Mouse (Mus musculus): Measurements from ENCODE around the gene Irx3. TPM values are rescaled to one million over a fixed set of nuclear protein-coding genes. Genes with fewer than 3 reads are reported as not detected.

Irx3 gene
- polyA plus RNA-seq, 1 experiment from 2014 or later, result 0.29 TPM

DNA sequence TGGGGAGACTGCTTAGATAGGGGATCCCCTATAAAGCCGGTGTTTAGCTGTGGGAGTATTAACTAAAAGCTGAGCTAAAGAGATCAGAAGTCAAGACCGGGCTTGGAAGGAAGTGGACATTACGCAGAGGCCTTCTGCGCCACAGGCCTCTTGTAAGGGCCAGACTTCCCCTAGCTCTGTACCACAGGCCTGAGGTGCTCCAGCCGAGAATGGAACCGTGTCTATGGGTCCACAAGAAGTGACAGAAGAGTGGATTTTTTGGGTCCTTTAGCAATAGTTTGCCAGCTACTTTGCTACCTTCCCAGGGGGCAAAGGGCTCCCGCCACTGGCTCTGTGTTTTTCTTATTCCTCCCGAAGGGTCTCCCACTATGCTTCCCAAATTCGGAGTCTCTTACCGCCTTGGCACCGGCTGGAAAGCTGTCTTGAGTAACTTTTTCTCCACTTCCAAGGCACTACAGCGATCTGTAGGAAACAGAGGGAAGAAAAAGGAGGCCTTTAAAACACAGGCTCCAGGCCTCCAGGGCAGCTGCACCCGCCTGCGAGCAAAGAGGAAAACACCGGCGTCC is 2.8 kb downstream of the Irx3 start:
- 53% methylated on average over 16 of the region's 16 CpGs for WGBS
- peaks cover 86% of the 10 kb centered on the region for H3K27me3 ChIP-seq (replicated peaks; ENCODE audit: control insufficient read depth, insufficient read depth, low read length)
- no peak for TF ChIP-seq CTCF (IDR thresholded peaks at IDR 0.05; ENCODE audit: low read depth)
- no peaks in the 10 kb centered on the region for H3K4me1 ChIP-seq (replicated peaks; ENCODE audit: control insufficient read depth, insufficient read depth, low read length)
- no peak for ATAC-seq
- no peaks in the 10 kb centered on the region for H3K36me3 ChIP-seq (ENCODE audit: control insufficient read depth, insufficient read depth)
- H3K4me2 ChIP-seq (replicated peaks; ENCODE audit: low read depth), result no peak overlapping the region
- H3K4me3 ChIP-seq (ENCODE audit: low read depth, low read length), result no peak overlapping the region
- no peaks in the 10 kb centered on the region for H3K9me3 ChIP-seq (ENCODE audit: control insufficient read depth)
- H3K9ac ChIP-seq (ENCODE audit: low read depth, low read length), result no peak overlapping the region
- H3K27ac ChIP-seq (ENCODE audit: low read depth, low read length), result no peak overlapping the region

- WGBS, result 2% methylated on average over 35 of the region's 35 CpGs
- H3K9me3 ChIP-seq (ENCODE audit: control insufficient read depth), result no peaks in the 10 kb centered on the region
- peaks cover 72% of the 10 kb centered on the region for H3K27me3 ChIP-seq (replicated peaks; ENCODE audit: control insufficient read depth, insufficient read depth, low read length)
- TF ChIP-seq CTCF (IDR thresholded peaks at IDR 0.05; ENCODE audit: low read depth), result peak; percentile 69
- no peak overlapping the region for H3K27ac ChIP-seq (ENCODE audit: low read depth, low read length)
- no peak for ATAC-seq
- no peaks in the 10 kb centered on the region for H3K36me3 ChIP-seq (ENCODE audit: control insufficient read depth, insufficient read depth)
- H3K4me2 ChIP-seq (replicated peaks; ENCODE audit: low read depth), result peak overlapping the region; percentile 65
- peak overlapping the region; percentile 36 for H3K4me3 ChIP-seq (ENCODE audit: low read depth, low read length)
- no peak overlapping the region for H3K9ac ChIP-seq (ENCODE audit: low read depth, low read length)
- H3K4me1 ChIP-seq (replicated peaks; ENCODE audit: control insufficient read depth, insufficient read depth, low read length), result no peaks in the 10 kb centered on the region
Observed at GRCm38 (mm10) chr8:91797626-91798271, 4.1 kb downstream of the Irx3 start.

GRCm38 (mm10) chr8:91793846-91794245 is 8.0 kb downstream of the Irx3 start:
- Histone ChIP-seq H3K27me3 (replicated peaks; ENCODE audit: control insufficient read depth, insufficient read depth, low read length) (peaks cover 33% of the 10 kb centered on the region), H3K36me3 (ENCODE audit: control insufficient read depth, insufficient read depth) (no peaks in the 10 kb centered on the region), H3K9me3 (ENCODE audit: control insufficient read depth) (no peaks in the 10 kb centered on the region), H3K4me2 (replicated peaks; ENCODE audit: low read depth) (no peak overlapping the region), H3K4me3 (ENCODE audit: low read depth, low read length) (no peak overlapping the region), H3K27ac (ENCODE audit: low read depth, low read length) (no peak overlapping the region), H3K9ac (ENCODE audit: low read depth, low read length) (no peak overlapping the region), H3K4me1 (replicated peaks; ENCODE audit: control insufficient read depth, insufficient read depth, low read length) (no peaks in the 10 kb centered on the region)
- WGBS, result 64% methylated on average over 6 of the region's 6 CpGs
- no peak for ATAC-seq
- TF ChIP-seq CTCF (IDR thresholded peaks at IDR 0.05; ENCODE audit: low read depth), result no peak

GRCm38 (mm10) chr8:91787194-91787895 is 14.5 kb downstream of the Irx3 start:
- no peaks in the 10 kb centered on the region for H3K9me3 ChIP-seq (ENCODE audit: control insufficient read depth)
- TF ChIP-seq CTCF (IDR thresholded peaks at IDR 0.05; ENCODE audit: low read depth), result no peak

GRCm38 (mm10) chr8:91782940-91783339 is 18.9 kb downstream of the Irx3 start:
- 70% methylated on average over 5 of the region's 5 CpGs for WGBS
- Histone ChIP-seq H3K4me2 (replicated peaks; ENCODE audit: low read depth) (no peak overlapping the region), H3K27me3 (replicated peaks; ENCODE audit: control insufficient read depth, insufficient read depth, low read length) (no peaks in the 10 kb centered on the region), H3K27ac (ENCODE audit: low read depth, low read length) (no peak overlapping the region), H3K9ac (ENCODE audit: low read depth, low read length) (no peak overlapping the region), H3K4me3 (ENCODE audit: low read depth, low read length) (no peak overlapping the region), H3K4me1 (replicated peaks; ENCODE audit: control insufficient read depth, insufficient read depth, low read length) (no peaks in the 10 kb centered on the region), H3K9me3 (ENCODE audit: control insufficient read depth) (no peaks in the 10 kb centered on the region), H3K36me3 (ENCODE audit: control insufficient read depth, insufficient read depth) (no peaks in the 10 kb centered on the region)
- ATAC-seq, result no peak
- no peak for TF ChIP-seq CTCF (IDR thresholded peaks at IDR 0.05; ENCODE audit: low read depth)

More at GRCm38 (mm10) chr8:91787194-91787895, 14.5 kb downstream of the Irx3 start:
- Histone ChIP-seq H3K4me2 (replicated peaks; ENCODE audit: low read depth) (no peak overlapping the region), H3K36me3 (ENCODE audit: control insufficient read depth, insufficient read depth) (no peaks in the 10 kb centered on the region), H3K27ac (ENCODE audit: low read depth, low read length) (no peak overlapping the region), H3K27me3 (replicated peaks; ENCODE audit: control insufficient read depth, insufficient read depth, low read length) (no peaks in the 10 kb centered on the region), H3K9ac (ENCODE audit: low read depth, low read length) (no peak overlapping the region), H3K4me1 (replicated peaks; ENCODE audit: control insufficient read depth, insufficient read depth, low read length) (no peaks in the 10 kb centered on the region), H3K4me3 (ENCODE audit: low read depth, low read length) (no peak overlapping the region)
- ATAC-seq, result no peak
- 87% methylated on average over 9 of the region's 9 CpGs for WGBS

- Histone ChIP-seq H3K4me2 (replicated peaks; ENCODE audit: low read depth) (no peak overlapping the region), H3K4me3 (ENCODE audit: low read depth, low read length) (no peak overlapping the region), H3K36me3 (ENCODE audit: control insufficient read depth, insufficient read depth) (no peaks in the 10 kb centered on the region), H3K9ac (ENCODE audit: low read depth, low read length) (no peak overlapping the region), H3K4me1 (replicated peaks; ENCODE audit: control insufficient read depth, insufficient read depth, low read length) (no peaks in the 10 kb centered on the region), H3K27me3 (replicated peaks; ENCODE audit: control insufficient read depth, insufficient read depth, low read length) (no peaks in the 10 kb centered on the region), H3K27ac (ENCODE audit: low read depth, low read length) (no peak overlapping the region), H3K9me3 (ENCODE audit: control insufficient read depth) (no peaks in the 10 kb centered on the region)
- TF ChIP-seq CTCF (IDR thresholded peaks at IDR 0.05; ENCODE audit: low read depth), result no peak
- ATAC-seq, result no peak
- whole genome bisulfite sequencing, result 68% methylated on average over 7 of the region's 7 CpGs
Observed at GRCm38 (mm10) chr8:91782201-91782600, 19.7 kb downstream of the Irx3 start.
